Mouse (Mus musculus): Measurements from ENCODE around the gene L3mbtl4. TPM values are rescaled to one million over a fixed set of nuclear protein-coding genes. Genes with fewer than 3 reads are reported as not detected.
A peak's percentile ranks its signal among the peaks of the same experiment; 100 is the strongest.

The L3mbtl4 gene
- polyA plus RNA-seq, 1 experiment from 2014 or later: 0.18 TPM

GRCm38 (mm10) chr17:68291713-68292364 lies 18.2 kb downstream of the L3mbtl4 start:
- Histone ChIP-seq H3K27ac (ENCODE audit: low read depth, low read length) (no peak overlapping the region), H3K27me3 (replicated peaks; ENCODE audit: control insufficient read depth, insufficient read depth, low read length) (no peaks in the 10 kb centered on the region), H3K9me3 (ENCODE audit: control insufficient read depth) (0 out of 2 replicates have a peak, but pooled peaks cover 3% of the 10 kb centered on the region), H3K9ac (ENCODE audit: low read depth, low read length) (no peak overlapping the region), H3K36me3 (ENCODE audit: control insufficient read depth, insufficient read depth) (no peaks in the 10 kb centered on the region), H3K4me2 (replicated peaks; ENCODE audit: low read depth) (no peak overlapping the region), H3K4me3 (ENCODE audit: low read depth, low read length) (no peak overlapping the region), H3K4me1 (replicated peaks; ENCODE audit: control insufficient read depth, insufficient read depth, low read length) (no peaks in the 10 kb centered on the region)
- 58% methylated on average over 9 of the region's 9 CpGs for WGBS
- TF ChIP-seq CTCF (IDR thresholded peaks at IDR 0.05; ENCODE audit: low read depth): no peak
- no peak for ATAC-seq

- Histone ChIP-seq H3K27ac (ENCODE audit: low read depth, low read length) (no peak overlapping the region), H3K4me3 (ENCODE audit: low read depth, low read length) (no peak overlapping the region), H3K4me2 (replicated peaks; ENCODE audit: low read depth) (no peak overlapping the region), H3K36me3 (ENCODE audit: control insufficient read depth, insufficient read depth) (no peaks in the 10 kb centered on the region), H3K9ac (ENCODE audit: low read depth, low read length) (no peak overlapping the region), H3K27me3 (replicated peaks; ENCODE audit: control insufficient read depth, insufficient read depth, low read length) (no peaks in the 10 kb centered on the region), H3K4me1 (replicated peaks; ENCODE audit: control insufficient read depth, insufficient read depth, low read length) (no peaks in the 10 kb centered on the region), H3K9me3 (ENCODE audit: control insufficient read depth) (no peaks in the 10 kb centered on the region)
- WGBS: 83% methylated on average over 6 of the region's 6 CpGs
- no peak for TF ChIP-seq CTCF (IDR thresholded peaks at IDR 0.05; ENCODE audit: low read depth)
- ATAC-seq: no peak
These were observed 34.8 kb downstream of the L3mbtl4 start for GRCm38 (mm10) chr17:68308381-68308780.

DNA sequence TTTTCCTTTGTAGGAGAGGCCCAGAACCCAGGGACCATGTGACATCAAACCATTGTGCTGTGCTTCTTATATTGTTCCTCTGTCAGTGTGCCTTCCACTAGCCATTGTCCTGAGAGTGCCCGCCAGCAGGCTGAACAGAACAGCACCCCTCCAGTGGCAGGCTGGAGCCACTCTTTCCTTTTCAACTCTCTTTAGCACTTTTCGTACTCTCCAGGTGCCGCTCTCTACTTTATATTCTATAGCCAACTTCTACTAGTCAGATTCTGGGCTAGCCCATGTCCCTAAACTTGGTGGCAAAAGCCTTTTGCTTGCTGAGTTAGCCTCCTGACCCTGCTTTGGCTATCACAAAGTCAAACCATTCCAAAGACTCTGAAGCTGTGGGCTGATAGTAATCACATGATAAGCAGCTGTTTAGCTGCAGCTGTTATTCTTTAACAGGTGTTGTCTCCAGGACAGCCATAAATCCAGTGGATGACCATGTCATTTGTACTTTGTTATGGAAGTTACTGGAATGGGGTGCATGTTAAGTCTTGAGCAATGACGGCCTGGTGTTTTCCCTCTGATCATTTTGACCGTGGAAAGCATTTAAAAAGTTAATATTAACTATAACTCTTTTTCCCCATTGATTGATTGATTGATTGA lies 38.8 kb downstream of the L3mbtl4 start:
- ATAC-seq: peak; percentile 47
- Histone ChIP-seq H3K27me3 (replicated peaks; ENCODE audit: control insufficient read depth, insufficient read depth, low read length) (no peaks in the 10 kb centered on the region), H3K4me3 (ENCODE audit: low read depth, low read length) (no peak overlapping the region), H3K4me1 (replicated peaks; ENCODE audit: control insufficient read depth, insufficient read depth, low read length) (no peaks in the 10 kb centered on the region), H3K9ac (ENCODE audit: low read depth, low read length) (no peak overlapping the region), H3K27ac (ENCODE audit: low read depth, low read length) (no peak overlapping the region), H3K36me3 (ENCODE audit: control insufficient read depth, insufficient read depth) (no peaks in the 10 kb centered on the region), H3K9me3 (ENCODE audit: control insufficient read depth) (no peaks in the 10 kb centered on the region), H3K4me2 (replicated peaks; ENCODE audit: low read depth) (no peak overlapping the region)
- TF ChIP-seq CTCF (IDR thresholded peaks at IDR 0.05; ENCODE audit: low read depth): no peak
- WGBS: 67% methylated on average over 5 of the region's 5 CpGs

DNA sequence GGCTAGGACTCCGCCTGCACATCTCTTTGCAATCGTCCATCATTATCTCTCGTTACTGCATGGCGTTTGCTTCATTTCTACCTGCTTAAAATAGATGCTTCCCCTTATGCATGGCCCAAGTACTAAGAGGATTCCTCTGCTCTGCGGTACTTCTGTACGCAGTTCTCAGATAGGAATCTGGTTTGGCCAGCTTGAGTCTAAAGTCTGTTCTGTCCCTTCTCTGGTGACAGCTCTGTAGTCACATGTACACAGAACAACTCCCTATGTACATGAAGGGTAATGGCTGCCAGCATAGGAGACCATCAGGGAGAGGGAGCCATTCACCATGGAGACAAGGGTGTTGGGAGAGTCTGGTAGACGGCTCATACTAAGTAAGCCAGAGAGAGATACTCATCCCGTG lies 47.3 kb downstream of the L3mbtl4 start:
- Histone ChIP-seq H3K27me3 (replicated peaks; ENCODE audit: control insufficient read depth, insufficient read depth, low read length) (no peaks in the 10 kb centered on the region), H3K4me1 (replicated peaks; ENCODE audit: control insufficient read depth, insufficient read depth, low read length) (no peaks in the 10 kb centered on the region), H3K9ac (ENCODE audit: low read depth, low read length) (no peak overlapping the region), H3K27ac (ENCODE audit: low read depth, low read length) (no peak overlapping the region), H3K4me3 (ENCODE audit: low read depth, low read length) (no peak overlapping the region), H3K36me3 (ENCODE audit: control insufficient read depth, insufficient read depth) (no peaks in the 10 kb centered on the region), H3K4me2 (replicated peaks; ENCODE audit: low read depth) (no peak overlapping the region), H3K9me3 (ENCODE audit: control insufficient read depth) (no peaks in the 10 kb centered on the region)
- ATAC-seq: peak; percentile 38; the same call in 1 of the 2 replicates
- TF ChIP-seq CTCF (IDR thresholded peaks at IDR 0.05; ENCODE audit: low read depth): no peak
- WGBS: 54% methylated on average over 8 of the region's 8 CpGs

GRCm38 (mm10) chr17:68322607-68323006 lies 49.0 kb downstream of the L3mbtl4 start:
- Histone ChIP-seq H3K4me2 (replicated peaks; ENCODE audit: low read depth) (no peak overlapping the region), H3K9ac (ENCODE audit: low read depth, low read length) (no peak overlapping the region), H3K27me3 (replicated peaks; ENCODE audit: control insufficient read depth, insufficient read depth, low read length) (no peaks in the 10 kb centered on the region), H3K27ac (ENCODE audit: low read depth, low read length) (no peak overlapping the region), H3K9me3 (ENCODE audit: control insufficient read depth) (no peaks in the 10 kb centered on the region), H3K36me3 (ENCODE audit: control insufficient read depth, insufficient read depth) (no peaks in the 10 kb centered on the region), H3K4me1 (replicated peaks; ENCODE audit: control insufficient read depth, insufficient read depth, low read length) (no peaks in the 10 kb centered on the region), H3K4me3 (ENCODE audit: low read depth, low read length) (no peak overlapping the region)
- no peak for ATAC-seq
- no peak for TF ChIP-seq CTCF (IDR thresholded peaks at IDR 0.05; ENCODE audit: low read depth)
- WGBS: 50% methylated on average over 3 of the region's 3 CpGs

DNA sequence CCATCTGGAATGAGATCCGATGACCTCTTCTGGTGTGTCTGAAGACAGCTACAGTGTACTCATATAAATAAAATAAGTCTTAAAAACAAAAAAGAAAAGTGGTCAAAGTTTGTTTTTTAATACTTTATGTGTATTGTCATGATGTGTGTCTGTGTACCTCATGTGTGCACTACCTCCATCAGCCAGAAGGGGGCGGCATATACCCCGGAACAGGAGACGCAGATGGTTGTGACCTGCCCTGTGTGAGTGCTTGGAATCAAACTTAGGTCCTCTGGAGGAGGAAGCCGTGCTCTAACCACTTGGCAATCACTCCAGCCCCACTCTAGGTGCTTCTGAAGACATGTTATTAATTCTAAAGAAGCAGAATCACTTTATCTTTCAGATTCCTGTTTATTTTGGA lies 58.6 kb downstream of the L3mbtl4 start:
- peak; percentile 44 for TF ChIP-seq CTCF (IDR thresholded peaks at IDR 0.05; ENCODE audit: low read depth)
- no peak overlapping the region for H3K27ac ChIP-seq (ENCODE audit: low read depth, low read length)
- ATAC-seq: no peak
- no peaks in the 10 kb centered on the region for H3K27me3 ChIP-seq (replicated peaks; ENCODE audit: control insufficient read depth, insufficient read depth, low read length)
- no peaks in the 10 kb centered on the region for H3K36me3 ChIP-seq (ENCODE audit: control insufficient read depth, insufficient read depth)
- no peaks in the 10 kb centered on the region for H3K4me1 ChIP-seq (replicated peaks; ENCODE audit: control insufficient read depth, insufficient read depth, low read length)
- H3K9me3 ChIP-seq (ENCODE audit: control insufficient read depth): no peaks in the 10 kb centered on the region
- H3K4me3 ChIP-seq (ENCODE audit: low read depth, low read length): no peak overlapping the region
- H3K9ac ChIP-seq (ENCODE audit: low read depth, low read length): no peak overlapping the region
- 82% methylated on average over 5 of the region's 5 CpGs for whole genome bisulfite sequencing
- H3K4me2 ChIP-seq (replicated peaks; ENCODE audit: low read depth): no peak overlapping the region
